Mouse (Mus musculus): ENCODE results near the gene Hist1h2ai.

DNA sequence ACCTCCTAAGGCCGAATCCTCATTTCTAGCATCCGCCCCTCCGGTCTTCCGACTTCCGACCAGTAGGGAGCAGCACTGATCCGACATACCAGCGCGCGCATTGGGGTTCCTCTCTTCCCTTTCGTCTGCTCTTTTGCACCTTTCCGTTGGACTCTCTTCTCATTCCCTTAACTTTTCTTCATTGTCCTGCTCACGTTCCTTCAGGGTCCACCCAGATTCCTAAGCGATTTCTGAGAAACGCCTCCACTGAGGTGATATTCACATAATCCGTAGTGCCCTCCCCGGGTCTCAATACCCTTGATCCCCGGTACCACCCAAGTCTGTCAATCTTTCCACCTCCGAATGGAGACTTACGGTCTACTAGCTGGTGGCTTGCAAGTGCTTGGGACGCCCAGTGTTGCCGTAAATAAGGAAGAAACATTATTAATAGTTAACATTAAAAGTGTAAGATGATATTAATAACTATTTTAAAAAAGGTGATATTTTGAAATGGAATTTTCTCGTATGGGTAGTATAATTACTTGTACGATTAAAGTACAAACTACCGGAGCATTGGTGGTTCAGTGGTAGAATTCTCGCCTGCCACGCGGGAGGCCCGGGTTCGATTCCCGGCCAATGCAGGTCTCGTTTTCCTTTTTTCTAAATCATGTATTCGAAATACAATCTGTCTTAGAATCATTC is 6.1 kb upstream of the Hist1h2ai start:
- TF ChIP-seq POLR2A (IDR thresholded peaks at IDR 0.05; ENCODE audit: borderline replicate concordance, control insufficient read depth, low read depth, low read length) (no peak), CTCF (IDR thresholded peaks at IDR 0.05; ENCODE audit: control insufficient read depth, insufficient read depth, low read length) (peak; percentile 89)

Data from bone marrow, adult 2 months (tissue).